Mouse (Mus musculus) ES-CJ7 (cell line): Measurements from ENCODE around the gene Kcnab1.

Experiments
- DNase-seq: peaks from one replicate; pipeline ENCODE4 v3.0.0; 2011; ENCODE audit warnings: low read depth, low spot score

Kcnab1 gene

GRCm38 (mm10) chr3:65302559-65302958 is 193.4 kb downstream of the Kcnab1 start:
- no peak for DNase-seq

DNA sequence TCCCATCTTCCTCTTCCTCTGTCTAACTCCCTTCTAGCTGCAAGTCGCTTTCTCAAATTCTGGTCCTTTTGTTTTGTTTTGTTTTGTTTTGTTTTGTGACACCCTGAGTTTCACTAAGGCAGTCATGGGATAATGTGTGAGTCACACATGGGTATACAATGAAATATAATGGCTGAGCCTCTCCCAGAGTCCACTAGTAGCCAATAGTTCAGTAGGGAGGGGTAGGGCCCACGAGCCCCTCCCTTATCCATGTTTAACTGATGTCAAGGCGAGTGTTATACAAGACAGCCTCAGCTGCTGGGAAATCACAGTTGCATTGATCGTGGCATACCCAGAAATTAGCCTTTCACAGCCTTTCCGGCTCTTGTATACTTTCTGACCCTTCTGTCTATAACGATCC is 206.7 kb downstream of the Kcnab1 start:
- no peak for DNase-seq

DNA sequence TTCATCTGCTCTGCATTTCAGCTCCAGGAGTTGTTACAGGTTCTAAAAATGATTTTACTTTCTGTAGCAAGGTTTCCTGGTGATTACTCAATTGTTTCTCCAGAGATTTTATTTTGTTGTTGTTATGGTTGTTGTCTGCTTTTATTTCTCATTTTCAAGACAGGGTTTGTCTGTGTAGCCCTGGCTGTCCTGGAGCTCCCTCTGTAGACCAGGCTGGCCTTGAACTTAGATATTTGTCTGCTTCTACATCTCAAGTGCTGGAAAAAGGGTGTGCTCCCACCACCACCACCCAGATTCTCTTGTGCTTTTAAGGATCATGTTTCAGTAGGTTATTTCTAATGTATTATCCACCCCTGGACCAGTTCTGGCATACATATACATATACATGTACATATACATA is 207.6 kb downstream of the Kcnab1 start:
- DNase-seq: no peak

DNA sequence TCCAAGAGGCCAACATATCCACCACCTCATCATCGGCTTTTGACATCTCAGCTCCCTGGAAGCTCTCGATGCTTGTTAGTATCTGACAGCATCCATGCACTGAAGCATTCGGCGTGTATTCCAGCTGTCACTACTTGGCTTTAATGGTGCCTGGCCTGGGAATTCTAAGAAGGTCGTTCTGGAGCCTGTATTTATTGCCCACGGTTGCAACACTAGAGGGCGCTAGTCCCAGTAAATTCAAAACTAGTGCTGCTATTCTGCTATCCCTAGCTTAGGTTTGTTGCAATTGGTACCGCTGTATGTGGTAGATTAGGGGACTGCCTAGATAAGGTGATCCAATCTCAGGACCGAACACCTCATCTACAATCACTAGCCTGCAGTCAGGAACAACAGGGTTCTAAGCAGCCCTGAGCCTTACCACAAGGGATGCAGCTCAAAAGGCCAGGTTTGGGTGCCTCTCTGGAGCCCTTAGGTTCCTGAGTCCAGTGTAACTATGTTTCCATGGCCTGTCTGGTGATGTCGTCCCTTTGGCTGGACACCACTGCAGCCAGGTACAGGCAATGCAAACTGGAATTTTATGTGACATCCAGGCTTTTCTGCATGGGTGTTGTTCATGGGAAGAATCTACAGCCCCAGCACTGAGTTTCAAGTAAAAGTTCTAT is 208.8 kb downstream of the Kcnab1 start:
- DNase-seq: peak; percentile 58

DNA sequence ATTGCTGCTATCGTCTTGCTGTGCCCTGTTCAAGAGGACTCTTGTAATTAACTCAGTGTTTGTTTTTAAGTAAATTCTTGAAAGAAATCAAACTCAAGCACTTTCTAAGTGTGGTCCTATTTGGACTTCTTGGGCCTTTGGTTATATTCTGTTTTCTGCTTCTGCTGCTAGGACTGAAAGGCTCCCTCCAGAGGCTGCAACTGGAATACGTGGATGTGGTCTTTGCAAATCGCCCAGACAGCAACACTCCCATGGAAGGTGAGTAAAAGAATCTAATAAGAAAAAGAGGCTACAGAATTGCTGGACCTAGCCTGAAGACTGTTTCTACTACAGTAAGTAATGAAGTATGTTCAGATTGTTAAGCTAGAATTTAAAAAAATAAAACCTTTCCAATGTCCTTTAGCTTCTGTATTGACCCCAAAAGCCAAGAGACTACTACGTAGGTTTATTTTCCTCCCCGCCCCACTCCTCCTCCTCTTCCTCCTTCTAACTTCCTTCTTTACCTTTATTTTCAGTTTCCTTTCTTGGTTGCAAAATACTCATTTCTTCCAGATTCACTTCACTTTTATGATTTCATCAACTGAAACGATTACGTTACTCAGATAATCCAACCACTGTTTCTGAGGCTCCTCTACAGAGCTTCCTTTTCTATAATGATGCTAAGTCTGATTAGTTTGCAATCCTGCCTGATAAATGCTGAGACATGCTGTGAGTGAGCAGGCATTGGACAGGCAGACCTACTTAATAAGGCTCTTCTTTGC is 210.2 kb downstream of the Kcnab1 start:
- peak; percentile 17 for DNase-seq

DNA sequence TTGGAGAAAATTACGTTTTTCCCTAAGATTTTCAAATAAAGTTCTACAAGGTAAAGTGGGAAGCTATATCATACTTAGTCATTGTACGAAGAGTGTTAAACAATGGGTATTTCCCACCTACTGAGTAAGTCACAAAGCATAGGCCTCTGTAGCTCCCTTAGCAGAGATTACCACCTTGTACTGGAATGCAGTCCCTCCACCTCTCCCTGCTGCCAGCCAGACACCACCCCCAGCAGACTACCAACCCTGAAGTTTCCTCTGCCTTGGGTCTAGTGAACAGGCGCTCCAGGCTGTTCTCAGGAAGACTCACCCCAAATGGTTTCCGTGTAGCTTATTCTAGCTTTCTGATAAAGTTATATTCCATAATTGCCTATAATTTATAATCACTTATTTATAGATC is 211.8 kb downstream of the Kcnab1 start:
- DNase-seq: no peak

DNA sequence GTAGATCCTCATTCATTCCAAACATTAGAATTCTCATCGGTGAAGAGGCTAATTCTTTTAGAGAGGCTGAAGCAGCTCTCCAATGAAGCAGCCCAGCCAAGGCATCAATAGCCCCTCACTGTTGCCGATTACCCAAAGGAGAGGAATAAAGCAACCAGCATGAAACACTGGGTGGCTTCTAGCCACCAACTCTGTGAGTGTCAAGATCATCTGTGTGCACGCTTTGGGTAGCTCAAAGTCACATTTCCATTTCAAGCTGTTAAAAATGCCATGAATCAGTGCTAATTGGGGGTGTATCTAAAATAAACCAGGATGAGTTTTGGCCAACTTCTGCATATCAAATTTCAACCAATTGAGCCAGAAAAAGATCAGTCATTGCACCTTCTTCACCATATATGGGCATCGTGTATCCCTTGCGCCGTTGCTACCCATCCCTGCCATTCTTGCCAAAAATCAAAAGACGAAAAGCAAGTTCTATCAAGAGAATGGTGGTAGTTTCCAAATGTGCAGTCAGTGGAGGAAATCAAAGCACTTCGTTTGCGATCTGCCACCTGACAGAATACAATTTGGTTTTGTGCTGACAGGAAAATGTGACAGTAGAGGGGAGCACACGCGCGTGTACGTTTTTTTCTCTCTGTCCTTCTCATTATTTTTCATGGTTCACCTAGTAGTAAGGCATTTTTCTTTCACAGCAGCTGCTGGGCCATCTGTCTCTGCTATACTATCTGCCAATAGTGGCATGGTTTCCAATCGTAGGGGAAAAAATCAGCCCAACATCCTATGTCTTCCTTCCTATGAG is 213.0 kb downstream of the Kcnab1 start:
- no peak for DNase-seq

DNA sequence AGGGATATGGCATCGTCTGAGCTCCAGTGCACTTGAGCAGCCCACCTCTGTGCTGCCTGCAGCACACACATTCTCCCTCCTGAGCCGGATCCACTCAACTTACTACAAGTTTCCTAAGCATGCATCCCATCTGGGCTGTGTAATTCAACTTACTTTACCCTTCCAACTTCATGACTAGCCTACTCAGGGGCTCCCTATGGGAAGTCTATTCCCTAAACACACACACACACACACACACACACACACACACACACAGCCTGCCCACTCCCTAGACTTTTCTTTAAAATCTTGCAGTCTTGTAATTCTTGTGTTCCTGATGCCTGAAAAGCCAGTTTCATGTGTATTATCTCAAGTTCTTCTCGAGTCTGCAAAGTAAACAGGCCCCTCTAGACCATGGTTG is 216.1 kb downstream of the Kcnab1 start:
- DNase-seq: no peak

DNA sequence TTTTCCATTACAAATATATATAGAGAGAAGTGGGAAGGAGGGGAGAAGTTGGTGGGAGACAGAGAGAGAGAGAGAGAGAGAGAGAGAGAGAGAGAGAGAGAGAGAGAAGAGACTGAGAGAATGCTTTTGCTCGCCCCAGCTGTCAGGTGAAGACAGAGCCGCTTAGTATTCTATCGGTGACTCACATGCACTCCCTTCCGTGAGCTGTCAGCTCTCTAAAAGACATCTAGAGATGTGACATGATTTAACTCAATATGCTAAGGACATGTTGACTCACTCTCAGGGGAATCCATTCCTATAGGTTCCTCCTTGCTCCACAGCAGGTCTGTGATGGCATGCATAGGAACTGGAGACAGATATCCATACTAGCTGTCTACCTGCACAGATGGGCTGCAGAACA is 219.6 kb downstream of the Kcnab1 start:
- DNase-seq: no peak

- no peak for DNase-seq
Observed at GRCm38 (mm10) chr3:65337835-65338464, 228.8 kb downstream of the Kcnab1 start.

DNA sequence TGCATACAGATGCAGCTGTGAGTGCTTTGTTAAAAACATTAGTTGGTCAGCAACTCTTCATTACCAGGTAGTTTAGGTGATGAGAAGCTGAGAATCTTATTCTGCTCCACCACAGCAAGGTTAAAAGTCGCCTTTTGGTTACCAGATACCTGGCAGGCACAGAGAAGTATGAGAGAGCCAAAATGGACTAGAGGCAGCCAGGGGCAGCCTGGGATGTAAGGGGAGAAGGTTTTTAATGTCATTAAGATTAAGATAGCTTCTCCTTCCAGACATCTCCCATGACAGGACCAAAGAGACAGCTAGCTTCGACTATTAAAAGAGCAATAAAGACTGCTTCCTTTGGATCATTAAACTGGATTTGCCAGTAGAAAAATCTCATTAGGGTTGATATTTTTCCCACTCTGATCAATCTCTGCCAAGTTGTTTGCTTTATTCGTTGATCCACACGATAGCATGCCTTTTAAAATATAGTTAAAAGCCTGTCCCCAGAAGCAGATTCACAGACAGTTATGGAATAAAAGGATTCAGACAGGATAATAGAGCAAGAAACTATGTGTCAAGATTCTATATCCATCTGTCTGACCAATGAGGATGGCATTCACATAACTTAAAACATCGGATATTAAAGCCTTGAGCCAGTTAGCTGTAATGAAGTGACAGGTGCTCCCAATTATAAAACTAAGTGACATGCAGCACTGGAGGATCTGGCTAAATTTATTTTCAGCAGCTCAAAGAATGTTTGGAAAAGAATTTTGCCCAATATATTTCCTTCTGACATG is 231.2 kb downstream of the Kcnab1 start:
- no peak for DNase-seq

DNA sequence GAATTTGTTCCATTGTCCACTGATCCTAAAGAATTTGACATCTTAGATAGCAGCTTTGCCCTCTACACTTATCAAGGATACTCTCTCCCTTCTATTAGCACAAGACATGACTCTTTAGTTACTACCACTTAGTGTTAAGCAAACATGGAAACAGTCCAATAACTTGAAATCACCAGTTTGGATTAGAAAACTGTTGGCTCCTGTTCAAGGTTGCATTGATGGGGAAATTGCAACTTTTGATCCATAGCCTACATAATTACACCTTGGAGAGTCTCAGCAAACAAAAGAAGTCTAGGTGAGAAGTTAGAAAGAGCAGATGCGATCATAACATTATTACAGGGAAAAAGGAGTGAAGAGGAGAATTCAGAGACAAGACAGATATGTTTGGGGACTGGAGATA is 237.0 kb downstream of the Kcnab1 start:
- DNase-seq: no peak

- DNase-seq: no peak
Observed at GRCm38 (mm10) chr3:65352278-65353127, 243.3 kb downstream of the Kcnab1 start.

GRCm38 (mm10) chr3:65353263-65354037 is 244.3 kb downstream of the Kcnab1 start:
- no peak for DNase-seq

GRCm38 (mm10) chr3:65355479-65355878 is 246.3 kb downstream of the Kcnab1 start:
- DNase-seq: no peak

GRCm38 (mm10) chr3:65358275-65358674 is 249.1 kb downstream of the Kcnab1 start:
- no peak for DNase-seq

DNA sequence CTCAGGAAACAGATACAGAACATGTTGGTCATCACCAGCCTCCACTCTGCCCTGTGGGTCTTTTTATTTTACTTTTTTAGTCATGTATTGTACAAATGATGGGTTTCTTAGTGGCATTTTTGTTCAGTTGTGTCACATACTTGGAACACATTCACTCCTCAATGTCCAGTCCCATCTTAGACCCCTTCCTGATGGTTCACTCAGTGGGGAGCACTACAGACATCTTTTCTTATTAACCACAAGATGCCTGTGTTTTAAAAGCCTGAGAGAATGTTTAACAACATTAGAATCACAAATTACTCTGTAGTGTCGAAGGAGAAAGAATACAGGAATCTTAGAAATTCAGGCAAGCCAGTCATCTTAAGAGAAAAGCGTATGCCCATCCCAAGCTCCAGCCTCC is 249.7 kb downstream of the Kcnab1 start:
- DNase-seq: no peak

DNA sequence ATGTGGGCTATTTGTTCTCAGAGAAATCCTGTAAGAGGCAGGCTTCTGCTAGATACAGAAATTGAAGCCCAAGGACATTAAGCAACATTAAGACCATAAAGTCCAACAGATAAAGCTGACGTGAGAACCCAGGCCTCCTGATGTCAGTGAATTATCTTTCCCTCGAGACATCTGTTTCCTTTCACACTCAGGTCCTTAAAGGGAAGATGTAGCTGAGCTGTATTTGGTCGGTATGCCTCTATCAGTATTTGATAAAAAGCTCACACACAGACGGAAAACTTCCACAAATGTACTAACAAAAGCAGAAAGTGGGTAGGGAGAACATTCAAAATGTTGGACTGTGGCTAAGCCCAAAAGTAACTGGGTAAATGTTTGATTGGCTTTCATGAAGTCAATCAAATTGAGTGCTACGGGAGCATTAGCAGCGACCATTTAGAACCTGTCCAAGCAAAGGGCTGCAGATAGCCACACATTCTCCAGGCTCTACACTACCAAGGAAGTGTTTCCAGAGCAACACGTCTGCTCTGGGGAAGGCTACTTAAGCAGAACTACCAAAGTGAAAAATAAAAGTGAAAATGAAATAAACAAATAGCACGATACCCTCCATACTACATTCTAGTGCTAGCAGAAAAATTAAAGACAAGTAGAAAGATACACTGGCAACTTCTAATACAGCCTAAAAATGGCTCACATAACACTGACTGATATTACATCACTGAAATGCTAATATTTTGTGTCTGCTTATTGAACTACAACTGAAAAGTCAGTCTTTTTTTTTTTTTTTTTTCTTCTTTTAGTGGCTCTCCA is 251.2 kb downstream of the Kcnab1 start:
- DNase-seq: no peak

GRCm38 (mm10) chr3:65363438-65363837 is 254.3 kb downstream of the Kcnab1 start:
- no peak for DNase-seq
